Mouse (Mus musculus): ENCODE measurements around the gene Lsp1. TPM values are rescaled to one million over a fixed set of nuclear protein-coding genes. Genes with fewer than 3 reads are reported as not detected.
A peak's percentile ranks its signal among the peaks of the same experiment; 100 is the strongest.

Lsp1 gene
- polyA plus RNA-seq, 1 experiment from 2014 or later, result 11.1 TPM

- Histone ChIP-seq H3K27me3 (no peaks in the 10 kb centered on the region), H3K4me3 (no peak overlapping the region), H3K36me3 (no peaks in the 10 kb centered on the region), H3K9ac (replicated peaks) (no peak overlapping the region), H3K4me2 (replicated peaks) (no peak overlapping the region), H3K4me1 (peaks cover 21% of the 10 kb centered on the region), H3K9me3 (no peaks in the 10 kb centered on the region), H3K27ac (replicated peaks) (no peak overlapping the region)
- no peak for ATAC-seq (ENCODE audit: low FRiP score, low read depth)
- WGBS, result 90% methylated on average over 6 of the region's 6 CpGs
Observed at GRCm38 (mm10) chr7:142478001-142478400, 17.4 kb downstream of the Lsp1 start.

- Histone ChIP-seq H3K4me3 (no peak overlapping the region), H3K27ac (replicated peaks) (no peak overlapping the region), H3K4me2 (replicated peaks) (no peak overlapping the region), H3K9me3 (no peaks in the 10 kb centered on the region), H3K4me1 (peaks cover 25% of the 10 kb centered on the region), H3K36me3 (no peaks in the 10 kb centered on the region), H3K27me3 (no peaks in the 10 kb centered on the region), H3K9ac (replicated peaks) (no peak overlapping the region)
- WGBS, result 45% methylated on average over 2 of the region's 2 CpGs
- no peak for ATAC-seq (ENCODE audit: low FRiP score, low read depth)
Observed at GRCm38 (mm10) chr7:142478574-142478973, 18.0 kb downstream of the Lsp1 start.

- no peaks in the 10 kb centered on the region for H3K9me3 ChIP-seq
- no peaks in the 10 kb centered on the region for H3K27me3 ChIP-seq
- no peak overlapping the region for H3K4me2 ChIP-seq (replicated peaks)
- peaks cover 25% of the 10 kb centered on the region for H3K4me1 ChIP-seq
- H3K36me3 ChIP-seq, result no peaks in the 10 kb centered on the region
- no peak overlapping the region for H3K27ac ChIP-seq (replicated peaks)
- H3K4me3 ChIP-seq, result no peak overlapping the region
- no peak overlapping the region for H3K9ac ChIP-seq (replicated peaks)
- ATAC-seq (ENCODE audit: low FRiP score, low read depth), result no peak
Observed at GRCm38 (mm10) chr7:142479307-142479706, 18.7 kb downstream of the Lsp1 start.

- Histone ChIP-seq H3K36me3 (no peaks in the 10 kb centered on the region), H3K4me1 (peaks cover 25% of the 10 kb centered on the region), H3K4me2 (replicated peaks) (no peak overlapping the region), H3K9me3 (no peaks in the 10 kb centered on the region), H3K9ac (replicated peaks) (no peak overlapping the region), H3K4me3 (no peak overlapping the region), H3K27ac (replicated peaks) (no peak overlapping the region), H3K27me3 (no peaks in the 10 kb centered on the region)
- ATAC-seq (ENCODE audit: low FRiP score, low read depth), result no peak
- 97% methylated on average over 3 of the region's 3 CpGs for WGBS
Observed at GRCm38 (mm10) chr7:142479886-142480285, 19.3 kb downstream of the Lsp1 start.

- Histone ChIP-seq H3K36me3 (no peaks in the 10 kb centered on the region), H3K27ac (replicated peaks) (peak overlapping the region; percentile 81; the same call in 1 of the 2 replicates), H3K27me3 (0 out of 2 replicates have a peak, but pooled peaks cover 3% of the 10 kb centered on the region), H3K4me3 (no peak overlapping the region), H3K4me1 (peaks cover 25% of the 10 kb centered on the region), H3K4me2 (replicated peaks) (no peak overlapping the region), H3K9me3 (no peaks in the 10 kb centered on the region), H3K9ac (replicated peaks) (no peak overlapping the region)
- 97% methylated on average over 3 of the region's 3 CpGs for WGBS
- no peak for ATAC-seq (ENCODE audit: low FRiP score, low read depth)
Observed at GRCm38 (mm10) chr7:142480661-142481060, 20.1 kb downstream of the Lsp1 start.

- peak; percentile 27; the same call in 1 of the 2 replicates for ATAC-seq (ENCODE audit: low FRiP score, low read depth)
- H3K9ac ChIP-seq (replicated peaks), result peak overlapping the region; percentile 67
- H3K4me1 ChIP-seq, result peaks cover 25% of the 10 kb centered on the region
- H3K4me2 ChIP-seq (replicated peaks), result peak overlapping the region; percentile 64
- no peaks in the 10 kb centered on the region for H3K36me3 ChIP-seq
- H3K9me3 ChIP-seq, result no peaks in the 10 kb centered on the region
- H3K27ac ChIP-seq (replicated peaks), result peak overlapping the region; percentile 81
- 0 out of 2 replicates have a peak, but pooled peaks cover 3% of the 10 kb centered on the region for H3K27me3 ChIP-seq
- 10% methylated on average over 5 of the region's 5 CpGs for WGBS
- H3K4me3 ChIP-seq, result peak overlapping the region; percentile 33
Observed at GRCm38 (mm10) chr7:142481186-142481567, 20.6 kb downstream of the Lsp1 start.

- peaks cover 26% of the 10 kb centered on the region for H3K4me1 ChIP-seq
- 2% methylated on average over 20 of the region's 22 CpGs for WGBS
Observed at GRCm38 (mm10) chr7:142481568-142482255, 21.1 kb downstream of the Lsp1 start.

GRCm38 (mm10) chr7:142482256-142482609, 21.6 kb downstream of the Lsp1 start:
- WGBS, result 18% methylated on average over 6 of the region's 6 CpGs
- peak; percentile 18; the same call in 1 of the 2 replicates for ATAC-seq (ENCODE audit: low FRiP score, low read depth)
- H3K9ac ChIP-seq (replicated peaks), result peak overlapping the region; percentile 67
- peak overlapping the region; percentile 64 for H3K4me2 ChIP-seq (replicated peaks)
- H3K27me3 ChIP-seq, result 0 out of 2 replicates have a peak, but pooled peaks cover 3% of the 10 kb centered on the region
- H3K27ac ChIP-seq (replicated peaks), result peak overlapping the region; percentile 81
- H3K9me3 ChIP-seq, result no peaks in the 10 kb centered on the region
- no peaks in the 10 kb centered on the region for H3K36me3 ChIP-seq
- 0 out of 2 replicates have a peak overlapping the region, but pooled peaks have one; percentile 33 for H3K4me3 ChIP-seq
- H3K4me1 ChIP-seq, result peaks cover 31% of the 10 kb centered on the region

More at GRCm38 (mm10) chr7:142481568-142482255, 21.1 kb downstream of the Lsp1 start:
- Histone ChIP-seq H3K36me3 (no peaks in the 10 kb centered on the region), H3K4me2 (replicated peaks) (peak overlapping the region; percentile 64), H3K9me3 (no peaks in the 10 kb centered on the region), H3K27me3 (0 out of 2 replicates have a peak, but pooled peaks cover 3% of the 10 kb centered on the region), H3K9ac (replicated peaks) (peak overlapping the region; percentile 67), H3K4me3 (peak overlapping the region; percentile 33), H3K27ac (replicated peaks) (peak overlapping the region; percentile 81)
- ATAC-seq (ENCODE audit: low FRiP score, low read depth), result peak; percentile 76

GRCm38 (mm10) chr7:142483136-142483535, 22.5 kb downstream of the Lsp1 start:
- no peak overlapping the region for H3K9ac ChIP-seq (replicated peaks)
- H3K4me2 ChIP-seq (replicated peaks), result no peak overlapping the region
- no peak for ATAC-seq (ENCODE audit: low FRiP score, low read depth)
- no peaks in the 10 kb centered on the region for H3K9me3 ChIP-seq
- H3K36me3 ChIP-seq, result no peaks in the 10 kb centered on the region
- peaks cover 38% of the 10 kb centered on the region for H3K4me1 ChIP-seq
- H3K4me3 ChIP-seq, result no peak overlapping the region
- H3K27me3 ChIP-seq, result 0 out of 2 replicates have a peak, but pooled peaks cover 3% of the 10 kb centered on the region
- WGBS, result 48% methylated on average over 11 of the region's 11 CpGs
- peak overlapping the region; percentile 81 for H3K27ac ChIP-seq (replicated peaks)

GRCm38 (mm10) chr7:142484780-142485179, 24.2 kb downstream of the Lsp1 start:
- no peak for ATAC-seq (ENCODE audit: low FRiP score, low read depth)
- Histone ChIP-seq H3K36me3 (no peaks in the 10 kb centered on the region), H3K4me3 (no peak overlapping the region), H3K4me1 (peaks cover 38% of the 10 kb centered on the region), H3K9ac (replicated peaks) (no peak overlapping the region), H3K27ac (replicated peaks) (no peak overlapping the region), H3K9me3 (no peaks in the 10 kb centered on the region), H3K4me2 (replicated peaks) (no peak overlapping the region), H3K27me3 (0 out of 2 replicates have a peak, but pooled peaks cover 3% of the 10 kb centered on the region)
- WGBS, result 87% methylated on average over 12 of the region's 12 CpGs

- H3K27ac ChIP-seq (replicated peaks), result peak overlapping the region; percentile 31; the same call in 1 of the 2 replicates
- ATAC-seq (ENCODE audit: low FRiP score, low read depth), result no peak
- no peak overlapping the region for H3K4me2 ChIP-seq (replicated peaks)
- peaks cover 29% of the 10 kb centered on the region for H3K4me1 ChIP-seq
- no peaks in the 10 kb centered on the region for H3K36me3 ChIP-seq
- no peak overlapping the region for H3K9ac ChIP-seq (replicated peaks)
- 0 out of 2 replicates have a peak, but pooled peaks cover 3% of the 10 kb centered on the region for H3K27me3 ChIP-seq
- WGBS, result 77% methylated on average over 8 of the region's 8 CpGs
- H3K9me3 ChIP-seq, result no peaks in the 10 kb centered on the region
- no peak overlapping the region for H3K4me3 ChIP-seq
Observed at GRCm38 (mm10) chr7:142486751-142487162, 26.1 kb downstream of the Lsp1 start.

- H3K27ac ChIP-seq (replicated peaks), result peak overlapping the region; percentile 31; the same call in 1 of the 2 replicates
- 19% methylated on average over 9 of the region's 9 CpGs for whole genome bisulfite sequencing
- H3K9me3 ChIP-seq, result no peaks in the 10 kb centered on the region
- H3K27me3 ChIP-seq, result 0 out of 2 replicates have a peak, but pooled peaks cover 3% of the 10 kb centered on the region
- peak overlapping the region; percentile 31 for H3K4me2 ChIP-seq (replicated peaks)
- H3K4me3 ChIP-seq, result no peak overlapping the region
- peaks cover 22% of the 10 kb centered on the region for H3K4me1 ChIP-seq
- peak; percentile 58 for ATAC-seq (ENCODE audit: low FRiP score, low read depth)
- H3K9ac ChIP-seq (replicated peaks), result 0 out of 2 replicates have a peak overlapping the region, but pooled peaks have one; percentile 16
- no peaks in the 10 kb centered on the region for H3K36me3 ChIP-seq
Observed at GRCm38 (mm10) chr7:142487341-142487859, 26.8 kb downstream of the Lsp1 start.

All from midbrain, embryonic 12.5 days (tissue).